Mouse (Mus musculus): ENCODE measurements around the gene Trio.

- no peak for TF ChIP-seq CTCF (IDR thresholded peaks at IDR 0.05; ENCODE audit: extremely low read depth, insufficient read length, insufficient replicate concordance, low read depth, low read length)
- no peak for TF ChIP-seq POLR2A (IDR thresholded peaks at IDR 0.05; ENCODE audit: low read depth, low read length)
Measured at GRCm38 (mm10) chr15:27791141-27791540, 234.5 kb downstream of the Trio start.
